Mouse (Mus musculus) embryonic facial prominence, embryonic 13.5 days (tissue): Measurements from ENCODE around the gene Ppp3ca. TPM values are rescaled to one million over a fixed set of nuclear protein-coding genes. Genes with fewer than 3 reads are reported as not detected.

Experiments
- ATAC-seq: fragments of 200-750 bp; cut with Nextera tagmentation; 2 replicates; pipeline ENCODE4 v1.8.0; 2017; ENCODE audit warnings: low read depth; ENCODE audit not compliant: insufficient number of reproducible peaks, insufficient read depth, low FRiP score, low TSS enrichment
- H3K27ac ChIP-seq: fragments of 300-500 bp; sonication (generic); 2 replicates; pipeline ENCODE4 v1.5.1; 2015; ENCODE audit warnings: moderate library complexity, mild to moderate bottlenecking, inconsistent platforms
- H3K27me3 ChIP-seq: fragments of 300-500 bp; sonication (generic); 2 replicates; pipeline ENCODE4 v1.6.1; 2015; ENCODE audit warnings: mild to moderate bottlenecking, inconsistent platforms
- H3K36me3 ChIP-seq: fragments of 300-500 bp; sonication (generic); 2 replicates; pipeline ENCODE4 v1.6.1; 2015; ENCODE audit warnings: mild to moderate bottlenecking, inconsistent platforms
- H3K4me1 ChIP-seq: fragments of 300-500 bp; sonication (generic); 2 replicates; pipeline ENCODE4 v1.6.1; 2015; ENCODE audit warnings: inconsistent platforms
- H3K4me2 ChIP-seq: fragments of 300-500 bp; sonication (generic); 2 replicates; pipeline ENCODE4 v1.6.1; 2015; ENCODE audit warnings: moderate library complexity, mild to moderate bottlenecking, inconsistent platforms
- H3K4me3 ChIP-seq: fragments of 300-500 bp; sonication (generic); 2 replicates; pipeline ENCODE4 v1.5.1; 2015; ENCODE audit warnings: mild to moderate bottlenecking, inconsistent platforms
- H3K9ac ChIP-seq: fragments of 300-500 bp; sonication (generic); 2 replicates; pipeline ENCODE4 v1.6.1; 2015; ENCODE audit warnings: mild to moderate bottlenecking, inconsistent platforms
- H3K9me3 ChIP-seq: fragments of 300-500 bp; sonication (generic); 2 replicates; pipeline ENCODE4 v1.6.1; 2016; ENCODE audit warnings: inconsistent platforms
- WGBS: fragments of 180-500 bp; shearing (Covaris S2); methylation state at CpG from one replicate; pipeline ENCODE4 v1.1.7; 2015; ENCODE audit warnings: mixed read lengths; 5-methylcytosine and 5-hydroxymethylcytosine counted together
- polyA plus RNA-seq: library from polyadenylated mRNA; unstranded; fragments of >200 nt; fragmentation: Nextera tagmentation; extraction: Ambion mirVana; gene quantifications from 2 replicates; pipeline ENCODE4 v1.2.1, GENCODE M21; 2015

The Ppp3ca gene
- polyA plus RNA-seq, 1 experiment from 2014 or later: 92.4 TPM

DNA sequence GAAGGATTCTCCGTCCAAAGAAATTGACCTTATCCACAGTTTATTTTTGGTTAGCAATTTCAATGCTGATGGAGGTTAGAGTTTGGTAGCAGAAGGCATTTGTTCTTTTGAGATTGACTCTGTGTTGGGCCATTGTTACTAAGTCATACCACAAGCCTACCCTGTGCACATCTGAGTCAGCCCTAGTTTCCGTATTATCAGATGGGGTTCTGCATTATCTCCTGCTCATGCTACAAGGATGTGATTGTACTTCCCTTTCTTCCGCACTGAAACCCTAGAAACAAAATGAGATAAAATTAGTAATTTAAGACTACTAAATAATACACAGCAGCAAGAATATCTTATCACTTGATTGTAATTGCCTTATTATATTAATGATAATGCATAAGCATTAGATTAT lies 129.0 kb downstream of the Ppp3ca start:
- no peak overlapping the region for H3K9ac ChIP-seq
- no peaks in the 10 kb centered on the region for H3K27me3 ChIP-seq
- no peak overlapping the region for H3K27ac ChIP-seq
- H3K4me1 ChIP-seq: 0 out of 2 replicates have a peak, but pooled peaks cover 3% of the 10 kb centered on the region
- no peak overlapping the region for H3K4me2 ChIP-seq
- WGBS: 88% methylated on average over 3 of the region's 3 CpGs
- no peaks in the 10 kb centered on the region for H3K9me3 ChIP-seq
- peaks cover 15% of the 10 kb centered on the region; the same call in 1 of the 2 replicates for H3K36me3 ChIP-seq
- no peak for ATAC-seq
- H3K4me3 ChIP-seq: no peak overlapping the region

- WGBS: 65% methylated on average over 4 of the region's 4 CpGs
- no peak overlapping the region for H3K9ac ChIP-seq
- no peaks in the 10 kb centered on the region for H3K9me3 ChIP-seq
- no peak overlapping the region for H3K4me2 ChIP-seq
- no peaks in the 10 kb centered on the region for H3K27me3 ChIP-seq
- H3K27ac ChIP-seq: no peak overlapping the region
- H3K4me3 ChIP-seq: no peak overlapping the region
- H3K36me3 ChIP-seq: peaks cover 15% of the 10 kb centered on the region; the same call in 1 of the 2 replicates
- no peak for ATAC-seq
- no peaks in the 10 kb centered on the region for H3K4me1 ChIP-seq
Measured at GRCm38 (mm10) chr3:136802595-136802994, 132.7 kb downstream of the Ppp3ca start.

- no peak overlapping the region for H3K4me3 ChIP-seq
- no peak overlapping the region for H3K4me2 ChIP-seq
- H3K9ac ChIP-seq: no peak overlapping the region
- no peaks in the 10 kb centered on the region for H3K9me3 ChIP-seq
- no peaks in the 10 kb centered on the region for H3K4me1 ChIP-seq
- 93% methylated on average over 4 of the region's 4 CpGs for WGBS
- ATAC-seq: no peak
- no peaks in the 10 kb centered on the region for H3K27me3 ChIP-seq
- no peak overlapping the region for H3K27ac ChIP-seq
- peaks cover 4% of the 10 kb centered on the region; the same call in 1 of the 2 replicates for H3K36me3 ChIP-seq
Measured at GRCm38 (mm10) chr3:136805897-136806296, 136.0 kb downstream of the Ppp3ca start.

- no peaks in the 10 kb centered on the region for H3K9me3 ChIP-seq
- no peak overlapping the region for H3K27ac ChIP-seq
- ATAC-seq: no peak
- H3K36me3 ChIP-seq: no peaks in the 10 kb centered on the region
- no peak overlapping the region for H3K9ac ChIP-seq
- no peak overlapping the region for H3K4me2 ChIP-seq
- no peak overlapping the region for H3K4me3 ChIP-seq
- WGBS: 67% methylated on average over 3 of the region's 3 CpGs
- no peaks in the 10 kb centered on the region for H3K27me3 ChIP-seq
- H3K4me1 ChIP-seq: peaks cover 4% of the 10 kb centered on the region; the same call in 1 of the 2 replicates
Measured at GRCm38 (mm10) chr3:136810271-136810670, 140.3 kb downstream of the Ppp3ca start.

DNA sequence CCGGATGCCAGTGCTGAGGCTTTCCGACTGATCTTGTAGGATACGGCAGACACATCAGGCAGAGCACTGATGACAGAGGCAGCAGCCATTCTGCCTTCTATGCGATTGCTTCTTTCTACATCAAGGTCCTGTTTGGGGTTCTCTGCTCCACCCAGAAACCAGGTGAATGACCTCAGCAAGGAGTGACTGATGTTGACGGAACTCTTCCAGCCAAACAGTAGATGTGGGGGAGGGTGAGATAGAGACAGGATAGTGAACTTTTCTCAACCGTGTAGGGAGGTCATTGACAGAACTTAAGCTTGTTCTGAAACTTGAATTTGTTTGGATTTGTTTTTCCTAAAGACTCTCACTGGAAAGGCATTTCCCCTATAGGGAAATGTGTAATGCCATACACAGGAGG lies 142.2 kb downstream of the Ppp3ca start:
- H3K4me3 ChIP-seq: no peak overlapping the region
- H3K4me2 ChIP-seq: no peak overlapping the region
- H3K9ac ChIP-seq: no peak overlapping the region
- no peak overlapping the region for H3K27ac ChIP-seq
- WGBS: 73% methylated on average over 6 of the region's 6 CpGs
- no peaks in the 10 kb centered on the region for H3K27me3 ChIP-seq
- no peak for ATAC-seq
- H3K4me1 ChIP-seq: peaks cover 4% of the 10 kb centered on the region; the same call in 1 of the 2 replicates
- no peaks in the 10 kb centered on the region for H3K9me3 ChIP-seq
- H3K36me3 ChIP-seq: no peaks in the 10 kb centered on the region

DNA sequence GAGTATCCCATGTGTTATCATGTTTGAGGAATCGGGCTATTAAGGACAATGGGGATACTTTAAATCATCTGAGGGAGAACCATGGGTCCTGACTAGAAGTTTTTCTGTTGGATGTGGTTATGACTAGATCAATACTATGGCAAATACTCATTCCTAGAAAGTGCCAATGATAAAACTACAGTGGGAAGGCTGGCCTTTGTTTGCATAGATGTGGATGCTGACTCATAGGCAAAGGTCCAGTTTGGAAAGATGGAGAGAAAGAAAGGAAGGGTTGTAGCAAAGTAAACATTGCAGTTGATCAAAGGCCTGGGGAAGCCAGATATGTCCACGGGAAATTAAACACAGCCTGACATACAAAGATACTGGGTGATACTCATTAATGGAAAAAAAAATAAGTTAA lies 142.9 kb downstream of the Ppp3ca start:
- no peaks in the 10 kb centered on the region for H3K9me3 ChIP-seq
- no peak overlapping the region for H3K9ac ChIP-seq
- H3K36me3 ChIP-seq: no peaks in the 10 kb centered on the region
- 80% methylated on average over 2 of the region's 2 CpGs for WGBS
- no peak for ATAC-seq
- no peak overlapping the region for H3K4me3 ChIP-seq
- H3K27ac ChIP-seq: no peak overlapping the region
- no peak overlapping the region for H3K4me2 ChIP-seq
- no peaks in the 10 kb centered on the region for H3K27me3 ChIP-seq
- H3K4me1 ChIP-seq: peaks cover 4% of the 10 kb centered on the region; the same call in 1 of the 2 replicates

DNA sequence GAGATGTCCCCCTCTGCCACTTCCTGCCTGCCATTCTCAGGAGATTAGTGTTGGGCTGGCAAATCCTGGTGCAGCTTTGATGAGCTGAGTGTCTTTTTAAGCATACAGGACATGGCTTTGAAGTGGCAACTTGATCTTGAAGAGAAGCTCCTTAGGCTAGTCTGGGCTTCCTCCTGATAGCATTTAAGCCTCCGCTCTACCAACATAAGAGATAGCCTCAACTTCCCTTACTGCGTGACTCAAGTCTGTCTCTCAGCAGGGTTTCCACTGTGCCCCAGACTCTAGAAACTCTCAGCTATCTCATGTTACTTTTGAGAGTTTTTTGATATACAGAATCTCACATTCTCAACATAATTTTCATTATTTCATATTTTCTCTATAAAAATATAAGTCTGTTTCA lies 144.0 kb downstream of the Ppp3ca start:
- ATAC-seq: no peak
- no peaks in the 10 kb centered on the region for H3K27me3 ChIP-seq
- no peaks in the 10 kb centered on the region for H3K36me3 ChIP-seq
- H3K4me1 ChIP-seq: peaks cover 4% of the 10 kb centered on the region; the same call in 1 of the 2 replicates
- no peak overlapping the region for H3K4me2 ChIP-seq
- no peak overlapping the region for H3K9ac ChIP-seq
- H3K4me3 ChIP-seq: no peak overlapping the region
- no peaks in the 10 kb centered on the region for H3K9me3 ChIP-seq
- WGBS: 78% methylated on average over 2 of the region's 2 CpGs
- H3K27ac ChIP-seq: no peak overlapping the region

GRCm38 (mm10) chr3:136814916-136815315 lies 145.0 kb downstream of the Ppp3ca start:
- Histone ChIP-seq H3K4me3 (no peak overlapping the region), H3K36me3 (no peaks in the 10 kb centered on the region), H3K9me3 (no peaks in the 10 kb centered on the region), H3K4me2 (no peak overlapping the region), H3K4me1 (peaks cover 4% of the 10 kb centered on the region; the same call in 1 of the 2 replicates), H3K27ac (no peak overlapping the region), H3K9ac (no peak overlapping the region), H3K27me3 (no peaks in the 10 kb centered on the region)
- 89% methylated on average over 4 of the region's 4 CpGs for WGBS
- ATAC-seq: no peak

GRCm38 (mm10) chr3:136816319-136816718 lies 146.4 kb downstream of the Ppp3ca start:
- no peaks in the 10 kb centered on the region for H3K9me3 ChIP-seq
- H3K4me1 ChIP-seq: peaks cover 4% of the 10 kb centered on the region; the same call in 1 of the 2 replicates
- H3K27ac ChIP-seq: no peak overlapping the region
- no peaks in the 10 kb centered on the region for H3K27me3 ChIP-seq
- no peak for ATAC-seq
- no peak overlapping the region for H3K9ac ChIP-seq
- H3K36me3 ChIP-seq: no peaks in the 10 kb centered on the region
- no peak overlapping the region for H3K4me2 ChIP-seq
- 88% methylated on average over 3 of the region's 3 CpGs for WGBS
- no peak overlapping the region for H3K4me3 ChIP-seq

DNA sequence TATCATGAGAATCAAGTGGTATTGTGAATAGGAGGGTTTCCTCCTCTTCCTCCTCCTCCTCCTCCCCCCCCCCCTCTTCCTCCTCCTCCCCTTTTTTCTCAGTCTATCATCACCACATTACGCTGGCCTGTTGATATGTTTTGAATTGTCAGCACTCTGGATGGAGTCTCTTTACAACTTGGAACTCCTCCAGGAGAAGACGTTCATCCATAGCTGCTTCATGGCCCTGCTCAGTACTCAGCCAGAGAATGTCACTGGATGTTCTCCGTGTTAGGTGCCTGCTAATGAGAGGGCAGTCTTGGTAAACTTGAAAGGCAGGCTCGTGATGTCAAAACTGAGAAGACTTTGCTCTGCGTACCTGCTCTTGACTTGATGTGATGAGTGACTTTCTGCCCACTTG lies 149.1 kb downstream of the Ppp3ca start:
- no peaks in the 10 kb centered on the region for H3K27me3 ChIP-seq
- H3K9ac ChIP-seq: no peak overlapping the region
- no peaks in the 10 kb centered on the region for H3K9me3 ChIP-seq
- no peak overlapping the region for H3K4me3 ChIP-seq
- no peak for ATAC-seq
- no peak overlapping the region for H3K4me2 ChIP-seq
- no peak overlapping the region for H3K27ac ChIP-seq
- H3K4me1 ChIP-seq: no peaks in the 10 kb centered on the region
- H3K36me3 ChIP-seq: no peaks in the 10 kb centered on the region
- 68% methylated on average over 5 of the region's 5 CpGs for WGBS

- Histone ChIP-seq H3K9ac (no peak overlapping the region), H3K4me1 (peaks cover 4% of the 10 kb centered on the region; the same call in 1 of the 2 replicates), H3K4me2 (no peak overlapping the region), H3K4me3 (no peak overlapping the region), H3K9me3 (no peaks in the 10 kb centered on the region), H3K27ac (no peak overlapping the region), H3K36me3 (no peaks in the 10 kb centered on the region), H3K27me3 (no peaks in the 10 kb centered on the region)
- ATAC-seq: no peak
- WGBS: 62% methylated on average over 3 of the region's 3 CpGs
Measured at GRCm38 (mm10) chr3:136821039-136821438, 151.1 kb downstream of the Ppp3ca start.

DNA sequence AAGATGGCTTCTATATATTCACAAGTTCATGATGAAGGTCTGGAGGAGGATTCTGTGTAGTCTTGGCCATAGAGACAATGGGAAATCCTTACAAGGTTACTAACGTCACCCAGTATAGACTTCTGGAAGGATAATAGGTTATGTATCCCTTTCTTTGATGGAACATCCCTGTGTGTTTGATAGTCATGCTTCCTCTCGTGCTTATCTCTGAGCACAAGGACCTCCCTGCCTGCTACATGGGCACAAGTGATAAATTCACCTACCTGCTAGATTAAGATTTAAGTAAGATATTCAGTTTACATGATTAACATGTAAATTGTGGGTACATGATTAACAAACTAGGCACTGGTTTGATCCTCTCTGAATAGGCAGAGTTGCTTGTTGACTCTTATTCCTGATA lies 152.1 kb downstream of the Ppp3ca start:
- no peak overlapping the region for H3K4me3 ChIP-seq
- no peak overlapping the region for H3K9ac ChIP-seq
- no peaks in the 10 kb centered on the region for H3K36me3 ChIP-seq
- no peak for ATAC-seq
- peaks cover 4% of the 10 kb centered on the region; the same call in 1 of the 2 replicates for H3K4me1 ChIP-seq
- no peak overlapping the region for H3K27ac ChIP-seq
- WGBS: 87% methylated on average over 2 of the region's 2 CpGs
- H3K4me2 ChIP-seq: no peak overlapping the region
- no peaks in the 10 kb centered on the region for H3K9me3 ChIP-seq
- no peaks in the 10 kb centered on the region for H3K27me3 ChIP-seq
